ENCODE assay signal across 21 mouse cellular contexts in genomic region chr3:89486111-89486510, GRCm38 (mm10). TPM values are rescaled to one million over a fixed set of nuclear protein-coding genes. Genes with fewer than 3 reads are reported as not detected.
DNase-seq lines count a peak whose midpoint lies in the region; ATAC-seq and TF ChIP-seq lines count a peak whose summit lies in the region.
"Had no signal": no experiment of that assay in that cellular context is flagged by ENCODE, and none has a peak within 500 bp of the region (broad histone marks: within the 10 kb centered on the region; RNA-seq: fewer than 3 reads in every experiment).

No protein-coding gene starts in this region.

- H3K27me3 ChIP-seq in midbrain, postnatal 0 days (ENCODE audit: insufficient read depth, low read length): no peaks in the 10 kb centered on the region; the same call in 1 of the 2 replicates
- peaks cover 16% of the 10 kb centered on the region for H3K27me3 ChIP-seq in midbrain, embryonic 10.5 days (ENCODE audit: low read depth, poor library complexity, severe bottlenecking)
- H3K27me3 ChIP-seq in embryonic facial prominence, embryonic 10.5 days (replicated peaks; ENCODE audit: low read depth, poor library complexity, severe bottlenecking): peaks cover 16% of the 10 kb centered on the region; the same call in 1 of the 2 replicates
- H3K27me3 ChIP-seq: embryonic facial prominence, embryonic 15.5 days had no signal

- no peaks in the 10 kb centered on the region for H3K4me1 ChIP-seq in midbrain, postnatal 0 days (ENCODE audit: insufficient read depth, low read length)
- H3K4me1 ChIP-seq in midbrain, embryonic 10.5 days: peaks cover 12% of the 10 kb centered on the region
- peaks cover 4% of the 10 kb centered on the region for H3K4me1 ChIP-seq in embryonic facial prominence, embryonic 10.5 days
- H3K4me1 ChIP-seq: forebrain, embryonic 12.5 days had no signal

- ATAC-seq in midbrain, postnatal 0 days (ENCODE audit: low FRiP score): no peak
- ATAC-seq: forebrain, embryonic 14.5 days; forebrain, embryonic 16.5 days had no signal

- DNase-seq in cerebellum, postnatal 10 days: peak; percentile 37 to 42
- no peak for DNase-seq in cerebellum, postnatal 25 days
- DNase-seq in midbrain, postnatal 0 days (ENCODE audit: low spot score): peak; percentile 11
- no peak for DNase-seq in midbrain, embryonic 10.5 days (ENCODE audit: low spot score)
- DNase-seq in Muller cell, postnatal 12 days (ENCODE audit: inconsistent ontology term): peak; percentile 27
- no peak for DNase-seq in embryonic facial prominence, embryonic 10.5 days (ENCODE audit: low spot score)
- no peak for DNase-seq in right cerebral cortex, postnatal 4 days
- DNase-seq: adrenal gland, adult 8-10 months; adrenal gland, postnatal 14 days; adrenal gland, postnatal 36 days; cerebellum, adult 11-12 months; cerebellum, adult 2 months; cerebellum, adult 9-10 months had no signal

- 80% methylated on average over 8 of the region's 8 CpGs for WGBS in midbrain, postnatal 0 days
- WGBS in midbrain, embryonic 10.5 days: 89% methylated on average over 8 of the region's 8 CpGs
- WGBS in embryonic facial prominence, embryonic 10.5 days: 87% methylated on average over 8 of the region's 8 CpGs

- H3K4me3 ChIP-seq in midbrain, postnatal 0 days (ENCODE audit: low read depth, low read length): no peak overlapping the region
- no peak overlapping the region for H3K4me3 ChIP-seq in midbrain, embryonic 10.5 days
- no peak overlapping the region for H3K4me3 ChIP-seq in embryonic facial prominence, embryonic 10.5 days
- H3K4me3 ChIP-seq: embryonic facial prominence, embryonic 13.5 days; embryonic facial prominence, embryonic 15.5 days; erythroblast, embryonic 14.5 days; forebrain, embryonic 10.5 days; forebrain, embryonic 12.5 days had no signal

- H3K9me3 ChIP-seq in midbrain, postnatal 0 days (ENCODE audit: low read length): no peaks in the 10 kb centered on the region
- H3K9me3 ChIP-seq in midbrain, embryonic 10.5 days (replicated peaks): no peaks in the 10 kb centered on the region
- no peaks in the 10 kb centered on the region for H3K9me3 ChIP-seq in embryonic facial prominence, embryonic 10.5 days
- H3K9me3 ChIP-seq: embryonic facial prominence, embryonic 13.5 days; embryonic facial prominence, embryonic 15.5 days; forebrain, embryonic 10.5 days; forebrain, embryonic 12.5 days had no signal

- no peak overlapping the region for H3K4me2 ChIP-seq in midbrain, postnatal 0 days (ENCODE audit: low read depth, low read length, poor library complexity, severe bottlenecking)
- H3K4me2 ChIP-seq: embryonic facial prominence, embryonic 13.5 days; embryonic facial prominence, embryonic 15.5 days; forebrain, embryonic 12.5 days had no signal

- no peak overlapping the region for H3K27ac ChIP-seq in midbrain, postnatal 0 days (ENCODE audit: low read depth, low read length)
- H3K27ac ChIP-seq in midbrain, embryonic 10.5 days (replicated peaks): no peak overlapping the region
- H3K27ac ChIP-seq in embryonic facial prominence, embryonic 10.5 days (replicated peaks): no peak overlapping the region
- H3K27ac ChIP-seq: embryonic facial prominence, embryonic 13.5 days; embryonic facial prominence, embryonic 15.5 days; forebrain, embryonic 10.5 days; forebrain, embryonic 12.5 days had no signal

- H3K36me3 ChIP-seq in midbrain, postnatal 0 days (ENCODE audit: insufficient read depth, low read length): no peaks in the 10 kb centered on the region
- no peaks in the 10 kb centered on the region for H3K36me3 ChIP-seq in midbrain, embryonic 10.5 days
- no peaks in the 10 kb centered on the region for H3K36me3 ChIP-seq in embryonic facial prominence, embryonic 10.5 days (replicated peaks)
- H3K36me3 ChIP-seq: embryonic facial prominence, embryonic 13.5 days; embryonic facial prominence, embryonic 15.5 days; forebrain, embryonic 10.5 days; forebrain, embryonic 12.5 days had no signal

- no peak for TF ChIP-seq CTCF in midbrain, postnatal 0 days (IDR thresholded peaks at IDR 0.05)

- no peak overlapping the region for H3K9ac ChIP-seq in midbrain, postnatal 0 days (replicated peaks; ENCODE audit: low read length, poor library complexity, severe bottlenecking)
- H3K9ac ChIP-seq: embryonic facial prominence, embryonic 13.5 days; embryonic facial prominence, embryonic 15.5 days; forebrain, embryonic 12.5 days had no signal

RNA-seq across cellular contexts. Expression of gene Pmvk, which starts 31.8 kb away (rescaled TPM):
- 90.8 and 121 TPM in 2 replicates for total RNA-seq in midbrain, postnatal 0 days (2014; rRNA removed)
- polyA plus RNA-seq in midbrain, postnatal 0 days (2015; fragmentation: Nextera tagmentation; extraction: Ambion mirVana): 124 and 135 TPM in 2 replicates
- 79.0 and 79.2 TPM in 2 replicates for polyA plus RNA-seq in midbrain, embryonic 10.5 days (2016; fragmentation: Nextera tagmentation; extraction: Ambion mirVana)
- polyA plus RNA-seq in embryonic facial prominence, embryonic 10.5 days (2016; fragmentation: Nextera tagmentation; extraction: Ambion mirVana): 66.4 and 67.6 TPM in 2 replicates

RNA-seq across cellular contexts. Expression of gene Kcnn3, which starts 33.9 kb away (rescaled TPM):
- total RNA-seq in midbrain, postnatal 0 days (2014; rRNA removed): 21.4 and 23.3 TPM in 2 replicates
- 5.9 and 7.3 TPM in 2 replicates for polyA plus RNA-seq in midbrain, postnatal 0 days (2015; fragmentation: Nextera tagmentation; extraction: Ambion mirVana)
- polyA plus RNA-seq in midbrain, embryonic 10.5 days (2016; fragmentation: Nextera tagmentation; extraction: Ambion mirVana): 0.68 and 1.1 TPM in 2 replicates
- polyA plus RNA-seq in embryonic facial prominence, embryonic 10.5 days (2016; fragmentation: Nextera tagmentation; extraction: Ambion mirVana): 0.62 and 0.88 TPM in 2 replicates
- total RNA-seq: MEL had no signal

RNA-seq across cellular contexts. Expression of gene Pbxip1, which starts 49.6 kb away (rescaled TPM):
- total RNA-seq in midbrain, postnatal 0 days (2014; rRNA removed): 18.5 and 21.3 TPM in 2 replicates
- polyA plus RNA-seq in midbrain, postnatal 0 days (2015; fragmentation: Nextera tagmentation; extraction: Ambion mirVana): 18.8 and 21.8 TPM in 2 replicates
- 18.6 and 19.9 TPM in 2 replicates for polyA plus RNA-seq in midbrain, embryonic 10.5 days (2016; fragmentation: Nextera tagmentation; extraction: Ambion mirVana)
- 17.5 and 20.1 TPM in 2 replicates for polyA plus RNA-seq in embryonic facial prominence, embryonic 10.5 days (2016; fragmentation: Nextera tagmentation; extraction: Ambion mirVana)

RNA-seq across cellular contexts. Expression of gene Pygo2, which starts 56.1 kb away (rescaled TPM):
- total RNA-seq in midbrain, postnatal 0 days (2014; rRNA removed): 77.8 and 91.3 TPM in 2 replicates
- polyA plus RNA-seq in midbrain, postnatal 0 days (2015; fragmentation: Nextera tagmentation; extraction: Ambion mirVana): 38.5 and 40.4 TPM in 2 replicates
- 41.9 and 43.3 TPM in 2 replicates for polyA plus RNA-seq in midbrain, embryonic 10.5 days (2016; fragmentation: Nextera tagmentation; extraction: Ambion mirVana)
- 47.4 and 48.9 TPM in 2 replicates for polyA plus RNA-seq in embryonic facial prominence, embryonic 10.5 days (2016; fragmentation: Nextera tagmentation; extraction: Ambion mirVana)

Comparison
In these comparisons a context has a peak if more than half of its experiments do, and no peak if none do; other contexts are left out.
1. DNase-seq: peak in cerebellum, postnatal 10 days (2 of 2), midbrain, postnatal 0 days (single experiment) and Muller cell, postnatal 12 days (single experiment); none in cerebellum, postnatal 25 days (0 of 2), midbrain, embryonic 10.5 days (single experiment), embryonic facial prominence, embryonic 10.5 days (single experiment) and right cerebral cortex, postnatal 4 days (single experiment).